In genomic region chr2:9889651-9890183, GRCm38 (mm10) we compare ENCODE assay signal across 8 mouse cellular contexts. TPM values are rescaled to one million over a fixed set of nuclear protein-coding genes. Genes with fewer than 3 reads are reported as not detected.
A peak's percentile ranks its signal among the peaks of the same experiment; 100 is the strongest.
DNase-seq lines count a peak whose midpoint lies in the region; ATAC-seq lines count a peak whose summit lies in the region.

Gene Gata3 (minus strand): TSS chr2:9890034.

- DNase-seq in liver, embryonic 11.5 days (ENCODE audit: low spot score): no peak
- no peak for DNase-seq in liver
- no peak for DNase-seq in adrenal gland, postnatal 36 days
- DNase-seq in intestine, embryonic 14.5 days (ENCODE audit: low spot score): peak; percentile 68
- peak; percentile 39 for DNase-seq in neural tube, embryonic 11.5 days (ENCODE audit: low spot score)
- DNase-seq in layer of hippocampus, adult 18-20 months (ENCODE audit: low spot score in 2 of 2): no peak
- no peak for DNase-seq in gastrocnemius, adult 18-20 months (ENCODE audit: low spot score)
- no peak for DNase-seq in gastrocnemius, postnatal 25 days

- H3K36me3 ChIP-seq in liver, embryonic 11.5 days (ENCODE audit: control insufficient read depth, insufficient read depth, low read length): no peaks in the 10 kb centered on the region
- H3K36me3 ChIP-seq in intestine, embryonic 14.5 days (ENCODE audit: control insufficient read depth, insufficient read depth, low read length): no peaks in the 10 kb centered on the region
- H3K36me3 ChIP-seq in neural tube, embryonic 11.5 days (ENCODE audit: control insufficient read depth, insufficient read depth, low read length): no peaks in the 10 kb centered on the region

- peaks cover 95% of the 10 kb centered on the region for H3K27me3 ChIP-seq in liver, embryonic 11.5 days (replicated peaks; ENCODE audit: control insufficient read depth, insufficient read depth, low read length)
- peaks cover 97% of the 10 kb centered on the region for H3K27me3 ChIP-seq in intestine, embryonic 14.5 days (replicated peaks; ENCODE audit: control insufficient read depth, insufficient read depth, low read length)
- H3K27me3 ChIP-seq in neural tube, embryonic 11.5 days (ENCODE audit: control insufficient read depth, insufficient read depth, low read length): peaks cover 92% of the 10 kb centered on the region

- H3K4me2 ChIP-seq in liver, embryonic 11.5 days: peak within 1 kb of the TSS; percentile 71
- H3K4me2 ChIP-seq in intestine, embryonic 14.5 days (ENCODE audit: low read length): peak within 1 kb of the TSS; percentile 31
- no peak within 1 kb of the TSS for H3K4me2 ChIP-seq in neural tube, embryonic 11.5 days (ENCODE audit: low read depth)

- WGBS in liver, embryonic 11.5 days: 0% methylated on average over 23 of the region's 23 CpGs
- WGBS in intestine, embryonic 14.5 days: 1% methylated on average over 23 of the region's 23 CpGs
- WGBS in neural tube, embryonic 11.5 days: under 1% methylated on average over 23 of the region's 23 CpGs

- H3K4me3 ChIP-seq in liver, embryonic 11.5 days (ENCODE audit: low read depth, low read length): peak within 1 kb of the TSS; percentile 41
- peak within 1 kb of the TSS; percentile 15; the same call in 1 of the 2 replicates for H3K4me3 ChIP-seq in intestine, embryonic 14.5 days (ENCODE audit: low read depth, low read length)
- no peak within 1 kb of the TSS for H3K4me3 ChIP-seq in neural tube, embryonic 11.5 days (ENCODE audit: low read depth, low read length)

- no peak within 1 kb of the TSS for H3K27ac ChIP-seq in liver, embryonic 11.5 days (ENCODE audit: low read depth, low read length)
- no peak within 1 kb of the TSS for H3K27ac ChIP-seq in intestine, embryonic 14.5 days (ENCODE audit: low read depth)
- H3K27ac ChIP-seq in neural tube, embryonic 11.5 days (ENCODE audit: low read depth, low read length): no peak within 1 kb of the TSS

- no peaks in the 10 kb centered on the region for H3K9me3 ChIP-seq in liver, embryonic 11.5 days (ENCODE audit: control insufficient read depth, low read length)
- no peaks in the 10 kb centered on the region for H3K9me3 ChIP-seq in intestine, embryonic 14.5 days (ENCODE audit: control insufficient read depth, low read length)
- no peaks in the 10 kb centered on the region for H3K9me3 ChIP-seq in neural tube, embryonic 11.5 days (ENCODE audit: control insufficient read depth, low read length)

- no peaks in the 10 kb centered on the region for H3K4me1 ChIP-seq in liver, embryonic 11.5 days (replicated peaks; ENCODE audit: control insufficient read depth, insufficient read depth, low read length)
- H3K4me1 ChIP-seq in intestine, embryonic 14.5 days (replicated peaks; ENCODE audit: control insufficient read depth, insufficient read depth, low read length): no peaks in the 10 kb centered on the region
- H3K4me1 ChIP-seq in neural tube, embryonic 11.5 days (ENCODE audit: control insufficient read depth, insufficient read depth, low read length): no peaks in the 10 kb centered on the region

- ATAC-seq in liver, embryonic 11.5 days (replicated peaks; ENCODE audit: low FRiP score): no peak
- ATAC-seq in intestine, embryonic 14.5 days (replicated peaks; ENCODE audit: low FRiP score, low TSS enrichment, low read depth): no peak
- no peak for ATAC-seq in neural tube, embryonic 11.5 days (ENCODE audit: insufficient read depth, low FRiP score, low TSS enrichment)

- H3K9ac ChIP-seq in liver, embryonic 11.5 days (ENCODE audit: low read depth, low read length): no peak within 1 kb of the TSS
- no peak within 1 kb of the TSS for H3K9ac ChIP-seq in intestine, embryonic 14.5 days (ENCODE audit: low read length)
- no peak within 1 kb of the TSS for H3K9ac ChIP-seq in neural tube, embryonic 11.5 days (ENCODE audit: low read length)

RNA-seq across cellular contexts. Expression of gene Gata3, which starts in this region (rescaled TPM):
- 4.0 and 4.8 TPM in 2 replicates for polyA plus RNA-seq in liver, embryonic 11.5 days (2014; fragmentation: Nextera tagmentation; extraction: Ambion mirVana)
- 10 to 100 TPM; 12.8 to 13.5 TPM for total RNA-seq in adrenal gland, postnatal 36 days (2021)
- 0.85 and 1.8 TPM in 2 replicates for polyA plus RNA-seq in intestine, embryonic 14.5 days (2014; fragmentation: Nextera tagmentation; extraction: Ambion mirVana)
- 8.6 and 9.1 TPM in 2 replicates for polyA plus RNA-seq in neural tube, embryonic 11.5 days (2014; fragmentation: Nextera tagmentation; extraction: Ambion mirVana)
- total RNA-seq in layer of hippocampus, adult 18-20 months (2021): not detected
- under 1 TPM; 0.18 to 0.43 TPM for total RNA-seq in gastrocnemius, adult 18-20 months (2021)
- total RNA-seq in gastrocnemius, postnatal 25 days (2021): under 1 TPM; 0.43 to 0.54 TPM

Comparison
In these comparisons a context has a peak if more than half of its experiments do, and no peak if none do; other contexts are left out.
1. RNA of gene Gata3 (total RNA-seq): 12.8 to 13.5 TPM in adrenal gland, postnatal 36 days; 0.43 to 0.54 TPM in gastrocnemius, postnatal 25 days, 0.18 to 0.43 TPM in gastrocnemius, adult 18-20 months and not detected in layer of hippocampus, adult 18-20 months; every median in the first group is over 4 times any median in the second.
2. DNase-seq: peak in intestine, embryonic 14.5 days (single experiment) and neural tube, embryonic 11.5 days (single experiment); none in liver, embryonic 11.5 days (single experiment), liver (single experiment), adrenal gland, postnatal 36 days (0 of 2), layer of hippocampus, adult 18-20 months (0 of 2), gastrocnemius, adult 18-20 months (single experiment) and gastrocnemius, postnatal 25 days (single experiment).